Mouse (Mus musculus) olfactory bulb, adult 2 months (tissue): Measurements from ENCODE around the gene Galr2. TPM values are rescaled to one million over a fixed set of nuclear protein-coding genes. Genes with fewer than 3 reads are reported as not detected.

ENCODE experiments used
- H3K27ac ChIP-seq: fragments of 200-500 bp; 2 replicates; pipeline ENCODE4 v1.5.1; 2012; ENCODE audit warnings: low read depth, low read length; ENCODE audit not compliant: insufficient read depth
- H3K4me1 ChIP-seq: fragments of 200-500 bp; 2 replicates; pipeline ENCODE4 v1.6.1; 2012; ENCODE audit warnings: low read length; ENCODE audit not compliant: control insufficient read depth, insufficient read depth
- H3K4me3 ChIP-seq: fragments of 200-500 bp; 2 replicates; pipeline ENCODE4 v1.5.1; 2012; ENCODE audit warnings: mild to moderate bottlenecking, low read depth, low read length, moderate library complexity; ENCODE audit not compliant: insufficient read depth
- CTCF ChIP-seq: fragments of 200-500 bp; IDR thresholded peaks from 2 replicates; pipeline ENCODE4 v1.5.1; 2012; ENCODE audit warnings: low read depth, mild to moderate bottlenecking, low read length, moderate library complexity; ENCODE audit not compliant: insufficient read depth
- POLR2A ChIP-seq: fragments of 200-500 bp; IDR thresholded peaks from 2 replicates; pipeline ENCODE4 v1.6.1; 2012; ENCODE audit warnings: mild to moderate bottlenecking, low read depth, low read length, moderate library complexity; ENCODE audit not compliant: insufficient read depth
- WGBS: fragments of 180-500 bp; shearing (Covaris S2); methylation state at CpG from one replicate; pipeline ENCODE4 v1.1.7; 2018; 5-methylcytosine and 5-hydroxymethylcytosine counted together
- polyA plus RNA-seq: library from polyadenylated mRNA; stranded (reverse); fragments of >200 nt; gene quantifications from 2 replicates; pipeline ENCODE4 v1.2.4, GENCODE M21; 2012; ENCODE audit warnings: low replicate concordance; ENCODE audit not compliant: missing spikeins, insufficient read depth, insufficient read length

The Galr2 gene
- polyA plus RNA-seq, 1 experiment, result not detected

DNA sequence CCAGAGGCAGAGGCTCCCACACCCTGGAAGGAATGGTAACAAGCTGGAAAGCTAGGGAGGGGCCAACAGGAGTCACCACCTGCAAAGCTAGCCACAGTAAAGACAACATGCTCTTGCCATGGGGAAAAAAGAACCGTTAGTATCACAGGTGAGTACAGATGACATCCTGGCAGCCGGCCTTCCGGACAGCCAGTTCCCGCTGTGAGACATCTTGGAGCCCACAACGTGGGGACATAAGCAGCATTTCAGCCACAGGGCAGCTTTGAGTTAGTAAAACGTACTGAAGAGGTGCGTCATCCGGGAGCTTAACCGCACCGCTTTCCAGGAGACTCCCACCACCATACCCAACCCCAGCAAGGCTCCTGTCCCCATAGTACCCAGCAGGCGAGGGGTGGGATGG lies 17.5 kb downstream of the Galr2 start:
- H3K27ac ChIP-seq, result no peak overlapping the region
- no peak overlapping the region for H3K4me3 ChIP-seq
- H3K4me1 ChIP-seq, result no peaks in the 10 kb centered on the region
- WGBS, result 93% methylated on average over 11 of the region's 11 CpGs
- TF ChIP-seq CTCF, result no peak
- TF ChIP-seq POLR2A, result no peak

DNA sequence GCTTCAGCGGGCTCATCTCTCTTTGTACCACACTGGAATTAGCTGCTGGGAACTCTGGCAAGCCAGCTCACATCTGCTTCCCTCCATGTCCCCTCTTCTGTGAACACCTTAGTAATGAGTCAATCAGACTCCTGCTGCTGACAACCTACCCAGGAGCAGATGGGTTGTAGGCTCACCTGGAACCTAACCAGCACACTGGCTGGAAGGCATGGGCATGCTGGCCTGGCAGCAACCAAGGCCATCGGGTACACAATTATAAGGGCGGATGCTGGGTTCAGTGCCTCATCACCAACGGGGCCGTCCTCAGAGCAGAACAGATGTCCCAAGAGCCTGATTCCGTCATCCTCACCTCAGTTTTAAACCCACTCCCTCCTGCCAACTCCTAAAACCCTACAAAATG lies 17.9 kb downstream of the Galr2 start:
- Histone ChIP-seq H3K4me1 (no peaks in the 10 kb centered on the region), H3K27ac (no peak overlapping the region), H3K4me3 (no peak overlapping the region)
- WGBS, result 89% methylated on average over 6 of the region's 6 CpGs
- no peak for TF ChIP-seq CTCF
- no peak for TF ChIP-seq POLR2A

DNA sequence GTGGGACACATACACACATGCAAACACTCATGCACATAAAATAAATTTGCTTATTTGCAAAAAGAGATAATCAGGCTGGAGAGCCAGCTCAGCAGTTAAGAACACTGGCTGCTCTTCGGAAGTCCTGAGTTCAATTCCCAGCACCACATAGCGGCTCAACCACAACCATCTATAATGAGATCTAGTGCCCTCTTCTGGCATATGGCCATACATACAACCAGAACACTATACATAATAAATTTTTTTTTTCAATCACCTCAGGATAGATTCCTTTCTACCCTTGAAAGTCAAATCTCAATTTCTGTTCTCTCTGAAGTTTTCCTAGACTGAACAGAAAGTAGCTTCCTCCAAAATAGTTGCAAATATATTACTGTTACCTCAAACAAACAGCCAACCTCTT lies 24.7 kb downstream of the Galr2 start:
- TF ChIP-seq CTCF, result no peak
- no peak for TF ChIP-seq POLR2A
- WGBS, result 96% methylated on average over 2 of the region's 2 CpGs
- Histone ChIP-seq H3K27ac (no peak overlapping the region), H3K4me1 (peaks cover 7% of the 10 kb centered on the region), H3K4me3 (no peak overlapping the region)

DNA sequence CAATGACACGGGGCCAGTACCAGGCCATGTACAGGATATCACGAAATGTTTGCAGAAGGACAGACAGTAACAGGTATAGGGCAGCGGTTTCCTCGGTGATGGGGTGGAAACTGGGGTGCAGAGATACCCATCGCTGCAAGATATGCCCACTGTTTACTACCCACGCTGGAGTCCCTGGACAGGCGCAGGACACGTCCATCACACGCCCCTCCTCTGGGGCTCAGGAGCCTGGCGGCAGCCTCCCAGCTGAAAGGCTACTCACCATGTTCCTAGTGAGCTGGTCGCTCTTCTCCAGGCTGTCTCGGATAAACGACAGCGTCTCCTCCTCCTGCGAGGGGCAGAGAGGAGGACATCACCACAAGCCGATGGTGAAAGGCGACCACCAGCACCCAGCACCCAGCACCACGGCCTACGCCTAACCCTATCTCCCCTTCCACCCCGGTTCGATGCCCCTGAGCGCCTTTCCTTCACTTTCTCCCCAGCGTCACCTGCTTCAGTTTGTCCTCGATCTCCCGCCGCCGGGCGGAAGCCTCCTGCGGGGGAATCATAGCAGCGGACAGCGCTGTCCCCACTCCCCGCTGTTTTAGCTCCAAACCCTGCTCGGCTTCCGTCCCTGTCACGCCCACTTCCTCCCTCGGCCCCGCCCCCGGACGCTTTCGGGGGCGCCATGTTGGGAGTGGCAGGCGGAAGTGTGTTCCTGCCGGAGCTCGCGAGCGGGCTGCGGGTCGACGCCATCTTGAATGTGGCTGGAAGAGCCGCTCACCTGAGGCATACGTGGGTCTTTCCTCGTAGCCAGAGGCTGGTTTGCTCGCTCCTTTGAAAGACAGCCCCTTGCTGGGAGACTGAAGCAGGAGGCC lies 25.6 kb downstream of the Galr2 start:
- H3K4me3 ChIP-seq, result peak overlapping the region; percentile 80
- WGBS, result 1% methylated on average over 53 of the region's 53 CpGs
- H3K27ac ChIP-seq, result peak overlapping the region; percentile 7; the same call in 1 of the 2 replicates
- TF ChIP-seq POLR2A (peak; percentile 80), CTCF (no peak)
- peaks cover 7% of the 10 kb centered on the region for H3K4me1 ChIP-seq

DNA sequence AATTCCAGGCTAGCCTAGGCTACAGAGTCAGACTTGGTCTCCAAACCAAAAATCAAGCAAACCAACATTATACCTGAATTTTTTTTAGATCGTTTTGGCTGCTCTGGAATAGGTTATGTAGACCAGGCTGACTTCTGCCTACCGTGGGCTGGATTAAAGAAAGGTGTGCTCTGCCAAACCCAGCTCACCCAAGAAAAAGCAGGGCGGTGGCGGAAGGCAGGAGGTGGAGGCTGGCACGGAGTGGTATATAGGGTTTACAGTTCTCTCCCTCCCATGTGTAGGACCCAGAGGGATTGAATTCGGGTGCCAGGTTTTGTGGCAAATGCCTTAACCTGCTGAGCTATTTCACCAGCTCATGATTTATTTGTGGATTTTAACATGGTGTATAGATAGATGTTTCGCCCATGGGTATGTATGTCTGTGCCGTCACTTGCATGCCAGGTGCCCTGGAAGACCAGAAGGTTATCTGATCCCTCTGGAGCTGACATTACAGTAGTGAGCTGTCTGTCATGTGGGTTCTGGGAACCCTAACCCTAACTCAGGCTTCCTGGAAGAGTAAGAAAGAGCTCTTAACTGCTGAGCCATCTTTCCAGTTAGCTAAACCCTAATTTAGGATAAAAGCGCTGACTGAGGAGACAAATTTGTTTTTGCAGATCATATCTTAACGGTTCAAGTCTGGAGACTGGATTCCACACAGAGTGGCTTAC lies 26.4 kb downstream of the Galr2 start, which contains the start of gene Exoc7:
TSS of gene Exoc7 (minus strand) at position 215 of the 707 bp plus-strand sequence.
- TF ChIP-seq CTCF (no peak), POLR2A (no peak)
- H3K4me1 ChIP-seq, result peaks cover 7% of the 10 kb centered on the region
- 84% methylated on average over 10 of the region's 10 CpGs for WGBS

DNA sequence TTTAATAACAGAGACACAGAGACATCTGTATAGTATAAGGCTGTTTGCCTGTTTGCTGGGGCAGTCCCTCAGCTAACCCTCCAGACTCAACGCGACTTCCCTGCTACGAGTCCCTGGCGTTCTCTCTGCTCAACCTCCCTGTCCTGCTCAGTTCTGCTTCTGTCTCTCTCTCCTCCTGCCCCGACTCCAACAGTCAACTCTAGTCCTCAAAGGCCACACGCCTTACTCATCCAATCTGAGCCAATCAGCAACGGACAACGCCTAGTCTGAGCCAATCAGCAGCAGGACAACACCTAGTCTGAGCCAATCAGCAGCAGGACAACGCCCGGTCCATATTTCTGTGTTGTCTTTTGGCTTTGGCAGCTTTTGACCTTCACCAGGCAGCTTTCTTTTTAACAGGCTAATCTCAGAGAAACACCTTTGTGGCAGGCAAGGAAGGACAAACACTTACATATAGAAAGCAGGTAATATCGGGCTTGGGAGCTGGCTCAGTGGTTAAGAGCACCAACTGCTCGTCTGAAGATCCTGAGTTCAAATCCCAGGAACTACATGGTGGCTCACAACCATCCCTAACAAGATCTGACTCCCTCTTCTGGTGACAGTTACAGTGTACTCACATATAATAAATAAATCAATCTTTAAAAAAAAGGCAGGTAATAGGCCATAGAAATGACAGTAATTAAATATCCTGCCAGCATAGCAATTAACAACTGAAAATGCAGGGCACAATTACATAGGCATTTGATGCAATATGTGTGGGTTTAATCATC lies 27.2 kb downstream of the Galr2 start:
- Histone ChIP-seq H3K4me3 (no peak overlapping the region), H3K4me1 (peaks cover 7% of the 10 kb centered on the region), H3K27ac (no peak overlapping the region)
- WGBS, result 92% methylated on average over 12 of the region's 12 CpGs
- TF ChIP-seq CTCF (no peak), POLR2A (no peak)

More for the DNA sequence above, 26.4 kb downstream of the Galr2 start, which contains the start of gene Exoc7:
- H3K27ac ChIP-seq, result peak within 1 kb of the TSS; percentile 7; the same call in 1 of the 2 replicates
- H3K4me3 ChIP-seq, result peak within 1 kb of the TSS; percentile 80

DNA sequence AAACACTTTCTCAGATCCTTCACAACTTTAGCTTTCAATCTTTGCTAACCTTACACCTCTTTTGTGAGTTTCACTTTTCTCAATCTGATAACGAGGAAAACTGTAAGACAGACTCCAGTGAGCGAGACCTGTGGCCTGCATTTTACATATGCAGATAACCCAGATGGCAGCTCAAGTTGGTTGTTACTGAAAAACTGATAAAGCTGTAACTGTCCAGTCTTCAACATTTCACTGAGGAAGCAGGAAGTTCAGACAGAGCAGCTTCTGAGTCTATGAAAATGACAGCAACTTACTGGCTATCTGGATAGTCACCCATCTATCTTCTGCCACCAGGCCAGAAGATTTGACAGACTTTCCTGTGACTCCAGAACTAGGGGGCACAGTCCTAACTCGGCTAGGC lies 28.9 kb downstream of the Galr2 start:
- no peak for TF ChIP-seq POLR2A
- no peak for TF ChIP-seq CTCF

DNA sequence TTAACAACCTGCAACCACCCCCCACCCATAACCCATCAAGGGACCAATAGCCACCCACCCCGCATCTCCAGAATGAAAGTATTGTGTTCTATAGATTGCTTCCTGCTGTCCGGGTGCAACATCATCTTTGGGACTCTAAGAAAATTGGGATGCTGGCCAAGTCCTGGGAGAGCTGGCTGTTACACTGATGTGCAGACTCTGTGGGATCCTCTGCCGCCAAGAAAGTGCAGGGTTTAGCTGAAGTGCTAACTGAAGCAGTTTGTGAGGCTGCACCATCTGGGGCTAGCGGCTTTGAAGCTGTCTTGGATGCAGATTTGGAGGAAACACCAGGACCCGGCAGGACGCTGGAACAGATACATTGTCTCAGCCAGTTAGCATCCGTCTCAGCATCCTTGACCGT lies 30.4 kb downstream of the Galr2 start:
- Histone ChIP-seq H3K4me3 (no peak overlapping the region), H3K4me1 (peaks cover 4% of the 10 kb centered on the region), H3K27ac (no peak overlapping the region)
- no peak for TF ChIP-seq CTCF
- TF ChIP-seq POLR2A, result no peak
- 38% methylated on average over 8 of the region's 8 CpGs for WGBS

More for the DNA sequence above, 28.9 kb downstream of the Galr2 start:
- Histone ChIP-seq H3K4me1 (peaks cover 7% of the 10 kb centered on the region), H3K4me3 (no peak overlapping the region), H3K27ac (no peak overlapping the region)
- 73% methylated on average over 3 of the region's 3 CpGs for WGBS

DNA sequence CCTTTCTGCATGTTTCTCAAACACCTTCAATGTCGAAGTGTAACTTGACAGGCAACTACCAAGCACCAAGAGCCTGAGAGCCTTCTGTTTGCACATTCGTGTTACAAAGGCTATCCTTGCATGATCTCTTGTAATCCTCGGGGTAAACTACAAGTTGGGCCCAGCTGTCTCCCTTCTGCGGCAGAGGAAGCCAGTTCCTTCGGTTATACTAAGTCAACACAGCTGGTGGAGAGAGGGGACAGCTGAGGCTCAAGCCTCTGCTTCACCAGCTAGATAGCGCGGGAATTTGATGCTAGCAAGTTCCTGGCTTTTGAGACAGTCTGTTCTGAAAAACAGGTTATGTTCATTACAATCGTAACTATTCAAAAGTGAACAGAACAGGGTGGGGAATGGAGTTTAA lies 31.6 kb downstream of the Galr2 start:
- H3K27ac ChIP-seq, result no peak overlapping the region
- WGBS, result 73% methylated on average over 8 of the region's 8 CpGs
- TF ChIP-seq CTCF (no peak), POLR2A (no peak)
- H3K4me3 ChIP-seq, result no peak overlapping the region
- 0 out of 2 replicates have a peak, but pooled peaks cover 2% of the 10 kb centered on the region for H3K4me1 ChIP-seq
